Mouse (Mus musculus) small intestine, adult 2 months (tissue): Measurements from ENCODE around the gene Crlf1.

ENCODE experiments used
- CTCF ChIP-seq: fragments of 200-500 bp; IDR thresholded peaks from 2 replicates; pipeline ENCODE4 v1.5.1; 2012; ENCODE audit warnings: low read depth, mild to moderate bottlenecking, control low read depth, inconsistent platforms, low read length, moderate library complexity, mixed read lengths; ENCODE audit not compliant: insufficient replicate concordance, insufficient read length; ENCODE audit errors: extremely low read depth
- POLR2A ChIP-seq: fragments of 200-500 bp; IDR thresholded peaks from 2 replicates; pipeline ENCODE4 v1.6.1; 2012; ENCODE audit warnings: low read depth, mild to moderate bottlenecking, control low read depth, inconsistent platforms, low read length, moderate library complexity

DNA sequence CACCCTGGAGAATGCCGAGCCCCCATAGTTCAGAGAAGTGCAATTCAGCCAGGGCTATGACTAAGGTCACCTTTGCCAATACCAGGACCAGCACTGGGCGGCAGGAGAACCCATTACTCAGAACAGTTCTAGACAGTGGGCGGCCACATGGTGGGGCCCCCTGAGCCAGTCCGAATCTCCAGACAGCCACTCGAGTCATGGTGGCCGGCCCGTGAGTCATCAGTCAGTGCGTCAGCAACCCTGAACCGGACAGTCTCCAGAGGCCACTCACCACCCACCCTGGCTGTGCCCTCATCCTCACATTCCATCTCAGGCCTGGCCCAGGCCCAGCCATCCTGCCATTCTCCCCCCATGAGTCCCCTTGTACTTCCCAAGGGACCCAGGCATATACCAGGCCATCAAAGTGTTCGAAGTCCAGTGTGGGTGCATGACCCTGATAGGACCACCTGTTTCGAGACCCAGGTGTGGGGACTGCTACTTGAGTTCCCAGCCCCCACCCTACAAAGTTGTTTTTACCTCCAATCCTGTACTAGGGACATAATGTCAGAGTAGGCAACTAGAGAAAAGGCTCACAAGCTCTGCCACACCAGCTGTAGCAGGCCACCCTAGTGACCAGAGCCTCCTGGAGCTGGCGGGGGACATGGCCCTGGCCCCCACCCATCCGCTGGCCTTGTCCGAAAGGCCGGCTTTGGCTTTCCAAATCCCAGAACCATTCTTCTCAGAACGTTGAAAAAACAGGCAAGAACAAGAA lies 31.0 kb upstream of the Crlf1 start:
- TF ChIP-seq CTCF = no peak
- TF ChIP-seq POLR2A = no peak
